In the genomic region with DNA sequence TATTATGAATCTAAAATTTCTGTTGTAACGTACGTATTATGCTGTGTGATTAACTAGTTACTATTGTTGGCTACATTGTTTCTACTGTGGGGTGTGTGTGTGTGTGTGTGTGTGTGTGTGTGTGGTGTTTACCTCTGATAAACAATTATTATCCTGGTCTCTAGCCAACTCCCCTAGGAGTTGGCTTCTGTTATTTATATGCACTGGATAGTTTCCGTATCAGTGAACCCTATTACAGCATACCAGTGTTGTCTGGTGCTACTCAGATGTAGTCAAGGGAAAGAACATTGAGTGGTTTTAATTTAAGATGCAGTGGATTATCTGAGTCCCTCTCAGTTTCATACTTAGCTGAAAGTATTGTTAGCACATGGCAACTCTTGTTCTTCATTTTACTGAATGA, we compare ENCODE assay signal across 14 mouse cellular contexts.
DNase-seq lines count a peak whose midpoint lies in the region; ATAC-seq lines count a peak whose summit lies in the region.
"Had no signal": no experiment of that assay in that cellular context is flagged by ENCODE, and none has a peak within 500 bp of the region (broad histone marks: within the 10 kb centered on the region; RNA-seq: fewer than 3 reads in every experiment).

No protein-coding gene starts in this region.

- peak overlapping the region; percentile 20; the same call in 1 of the 2 replicates for H3K4me2 ChIP-seq in heart, embryonic 13.5 days
- H3K4me2 ChIP-seq in midbrain, embryonic 11.5 days: no peak overlapping the region
- H3K4me2 ChIP-seq in forebrain, embryonic 15.5 days (replicated peaks): no peak overlapping the region
- H3K4me2 ChIP-seq: liver, embryonic 13.5 days; neural tube, embryonic 13.5 days had no signal

- no peaks in the 10 kb centered on the region for H3K9me3 ChIP-seq in heart, embryonic 13.5 days
- no peaks in the 10 kb centered on the region for H3K9me3 ChIP-seq in heart, embryonic 10.5 days
- no peaks in the 10 kb centered on the region for H3K9me3 ChIP-seq in midbrain, embryonic 11.5 days (ENCODE audit: control insufficient read depth, low read length)
- no peaks in the 10 kb centered on the region for H3K9me3 ChIP-seq in midbrain, embryonic 10.5 days (replicated peaks)
- H3K9me3 ChIP-seq in forebrain, embryonic 15.5 days: no peaks in the 10 kb centered on the region
- H3K9me3 ChIP-seq: liver, embryonic 13.5 days; neural tube, embryonic 13.5 days had no signal

- ATAC-seq in heart, embryonic 13.5 days (ENCODE audit: extremely low read depth, insufficient number of reproducible peaks, low FRiP score, low TSS enrichment): no peak
- 0 out of 2 replicates have a peak, but pooled peaks have one; percentile 24 for ATAC-seq in midbrain, embryonic 11.5 days (ENCODE audit: low FRiP score)
- peak; percentile 68 for ATAC-seq in forebrain, embryonic 15.5 days (replicated peaks)
- ATAC-seq: CD4-positive, CD25-positive, alpha-beta regulatory T cell, adult 4 months had no signal

- H3K36me3 ChIP-seq in heart, embryonic 13.5 days: no peaks in the 10 kb centered on the region
- H3K36me3 ChIP-seq in heart, embryonic 10.5 days: no peaks in the 10 kb centered on the region
- H3K36me3 ChIP-seq in midbrain, embryonic 11.5 days (ENCODE audit: control insufficient read depth, insufficient read depth, low read length): no peaks in the 10 kb centered on the region
- no peaks in the 10 kb centered on the region for H3K36me3 ChIP-seq in midbrain, embryonic 10.5 days
- H3K36me3 ChIP-seq in forebrain, embryonic 15.5 days: no peaks in the 10 kb centered on the region
- H3K36me3 ChIP-seq: liver, embryonic 13.5 days; neural tube, embryonic 13.5 days had no signal

- no peaks in the 10 kb centered on the region for H3K27me3 ChIP-seq in heart, embryonic 13.5 days (replicated peaks)
- no peaks in the 10 kb centered on the region for H3K27me3 ChIP-seq in heart, embryonic 10.5 days (ENCODE audit: insufficient read depth, poor library complexity, severe bottlenecking)
- H3K27me3 ChIP-seq in midbrain, embryonic 11.5 days (ENCODE audit: control insufficient read depth, insufficient read depth, low read length): no peaks in the 10 kb centered on the region
- H3K27me3 ChIP-seq in midbrain, embryonic 10.5 days (ENCODE audit: low read depth, poor library complexity, severe bottlenecking): no peaks in the 10 kb centered on the region
- no peaks in the 10 kb centered on the region for H3K27me3 ChIP-seq in forebrain, embryonic 15.5 days
- H3K27me3 ChIP-seq: liver, embryonic 13.5 days; neural tube, embryonic 13.5 days had no signal

- no peak for DNase-seq in heart, embryonic 10.5 days (ENCODE audit: low spot score)
- DNase-seq in midbrain, embryonic 11.5 days (ENCODE audit: low spot score, missing footprints): no peak
- no peak for DNase-seq in midbrain, embryonic 10.5 days (ENCODE audit: low spot score)
- peak; percentile 25 for DNase-seq in retina, embryonic 14.5 days (ENCODE audit: low spot score)
- DNase-seq in adrenal gland, adult 2 months: no peak
- DNase-seq: cerebellum, adult 11 months; gastrocnemius, adult 2 months; liver, embryonic 13.5 days; lung, postnatal 10 days; thymus, postnatal 36 days had no signal

- no peak overlapping the region for H3K9ac ChIP-seq in heart, embryonic 13.5 days
- no peak overlapping the region for H3K9ac ChIP-seq in midbrain, embryonic 11.5 days (ENCODE audit: low read length)
- H3K9ac ChIP-seq in forebrain, embryonic 15.5 days (replicated peaks): no peak overlapping the region
- H3K9ac ChIP-seq: liver, embryonic 13.5 days; neural tube, embryonic 13.5 days had no signal

- H3K4me1 ChIP-seq in heart, embryonic 13.5 days: peaks cover 6% of the 10 kb centered on the region; the same call in 1 of the 2 replicates
- H3K4me1 ChIP-seq in heart, embryonic 10.5 days: no peaks in the 10 kb centered on the region
- no peaks in the 10 kb centered on the region for H3K4me1 ChIP-seq in midbrain, embryonic 11.5 days (ENCODE audit: control insufficient read depth, insufficient read depth, low read length)
- H3K4me1 ChIP-seq in midbrain, embryonic 10.5 days: no peaks in the 10 kb centered on the region
- H3K4me1 ChIP-seq in forebrain, embryonic 15.5 days: peaks cover 11% of the 10 kb centered on the region
- H3K4me1 ChIP-seq: liver, embryonic 13.5 days; neural tube, embryonic 13.5 days had no signal

- 40% methylated on average over 3 of the region's 3 CpGs for WGBS in heart, embryonic 13.5 days
- 84% methylated on average over 3 of the region's 3 CpGs for WGBS in heart, embryonic 10.5 days
- WGBS in midbrain, embryonic 11.5 days: 84% methylated on average over 3 of the region's 3 CpGs
- WGBS in midbrain, embryonic 10.5 days: 94% methylated on average over 3 of the region's 3 CpGs
- WGBS in forebrain, embryonic 15.5 days: 38% methylated on average over 3 of the region's 3 CpGs

- H3K27ac ChIP-seq in heart, embryonic 13.5 days (replicated peaks): no peak overlapping the region
- no peak overlapping the region for H3K27ac ChIP-seq in heart, embryonic 10.5 days
- H3K27ac ChIP-seq in midbrain, embryonic 11.5 days (ENCODE audit: low read depth, low read length): no peak overlapping the region
- H3K27ac ChIP-seq in midbrain, embryonic 10.5 days (replicated peaks): no peak overlapping the region
- H3K27ac ChIP-seq in forebrain, embryonic 15.5 days (replicated peaks): no peak overlapping the region
- H3K27ac ChIP-seq: gastrocnemius, adult 2 months; liver, embryonic 13.5 days; neural tube, embryonic 13.5 days had no signal

- no peak overlapping the region for H3K4me3 ChIP-seq in heart, embryonic 13.5 days
- no peak overlapping the region for H3K4me3 ChIP-seq in heart, embryonic 10.5 days
- no peak overlapping the region for H3K4me3 ChIP-seq in midbrain, embryonic 11.5 days (ENCODE audit: low read depth, low read length)
- H3K4me3 ChIP-seq in midbrain, embryonic 10.5 days: no peak overlapping the region
- H3K4me3 ChIP-seq in forebrain, embryonic 15.5 days: no peak overlapping the region
- H3K4me3 ChIP-seq: gastrocnemius, adult 2 months; liver, embryonic 13.5 days; neural tube, embryonic 13.5 days had no signal
